Mouse (Mus musculus): ENCODE measurements around the gene Prkn. TPM values are rescaled to one million over a fixed set of nuclear protein-coding genes. Genes with fewer than 3 reads are reported as not detected.

Gene Prkn
- under 1 TPM; 0.47 to 0.79 TPM for total RNA-seq (2023)

GRCm38 (mm10) chr17:10840148-10840707 lies at the start of gene Prkn, which contains the start of gene Pacrg:
Gene Prkn, plus strand, starts transcription at chr17:10840384.
Gene Pacrg, minus strand, starts transcription at chr17:10840311.

Other genes with a start within 250 kb of the Prkn start
- gene Pacrg, start 73 bp upstream of the Prkn start, total RNA-seq (2023): under 1 TPM in 1 of 2 experiments, not detected in 1; 0.56 TPM

Data from neutrophil, adult 59 days (primary cell).